Mouse (Mus musculus): Measurements from ENCODE around the gene 1700024P04Rik. TPM values are rescaled to one million over a fixed set of nuclear protein-coding genes. Genes with fewer than 3 reads are reported as not detected.
"Not testable (repeated sequence)": the region's sequence is repeated elsewhere in the genome, so short reads cannot be mapped to it uniquely, and the experiment has no call there.

1700024P04Rik gene
- polyA plus RNA-seq, 1 experiment from 2014 or later: not detected

GRCm38 (mm10) chr13:99006389-99007099 is 22.2 kb upstream of the 1700024P04Rik start:
- 91% methylated on average over 17 of the region's 17 CpGs for WGBS

DNA sequence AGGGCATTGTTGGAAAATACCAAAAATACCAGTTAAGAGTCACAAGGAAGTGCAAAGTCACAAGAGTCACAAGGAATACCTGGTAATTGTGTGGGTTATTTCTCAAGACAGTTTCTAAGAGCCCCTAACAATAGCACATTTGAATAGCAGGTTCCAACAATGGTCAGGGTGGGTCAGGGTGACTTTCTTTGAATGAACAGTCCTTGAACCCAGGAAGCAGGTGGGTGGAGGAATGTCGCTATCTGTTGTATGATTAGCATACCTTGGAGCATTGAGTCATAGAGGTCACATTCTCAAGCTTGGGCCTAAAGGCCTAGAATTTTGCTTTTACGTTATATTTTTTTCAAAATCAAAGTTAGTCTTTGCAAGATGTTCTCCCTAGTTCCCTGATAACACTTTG is 17.3 kb upstream of the 1700024P04Rik start:
- not testable (repeated sequence) for ATAC-seq (ENCODE audit: low FRiP score); H3K4me3 ChIP-seq (replicated peaks); H3K9me3 ChIP-seq; H3K27ac ChIP-seq; H3K9ac ChIP-seq; H3K36me3 ChIP-seq (replicated peaks); H3K4me2 ChIP-seq; H3K4me1 ChIP-seq; H3K27me3 ChIP-seq
- WGBS: 91% methylated on average over 2 of the region's 2 CpGs

More at GRCm38 (mm10) chr13:99006389-99007099, 22.2 kb upstream of the 1700024P04Rik start:
- Histone ChIP-seq H3K9me3 (peaks cover 6% of the 10 kb centered on the region; the same call in 1 of the 2 replicates), H3K4me1 (no peaks in the 10 kb centered on the region), H3K4me3 (replicated peaks) (no peak overlapping the region), H3K27ac (no peak overlapping the region), H3K9ac (no peak overlapping the region), H3K36me3 (replicated peaks) (no peaks in the 10 kb centered on the region), H3K4me2 (no peak overlapping the region), H3K27me3 (no peaks in the 10 kb centered on the region)
- no peak for ATAC-seq (ENCODE audit: low FRiP score)

- H3K9me3 ChIP-seq: no peaks in the 10 kb centered on the region
- no peaks in the 10 kb centered on the region for H3K27me3 ChIP-seq
- no peaks in the 10 kb centered on the region for H3K36me3 ChIP-seq (replicated peaks)
- no peak overlapping the region for H3K27ac ChIP-seq
- 69% methylated on average over 5 of the region's 5 CpGs for WGBS
- H3K9ac ChIP-seq: no peak overlapping the region
- H3K4me2 ChIP-seq: no peak overlapping the region
- no peak overlapping the region for H3K4me3 ChIP-seq (replicated peaks)
- no peaks in the 10 kb centered on the region for H3K4me1 ChIP-seq
- no peak for ATAC-seq (ENCODE audit: low FRiP score)
Measured at GRCm38 (mm10) chr13:98997025-98997424, 12.7 kb upstream of the 1700024P04Rik start.

- Histone ChIP-seq H3K27me3 (no peaks in the 10 kb centered on the region), H3K4me2 (no peak overlapping the region), H3K27ac (no peak overlapping the region), H3K4me1 (no peaks in the 10 kb centered on the region), H3K9me3 (no peaks in the 10 kb centered on the region), H3K4me3 (replicated peaks) (no peak overlapping the region), H3K36me3 (replicated peaks) (no peaks in the 10 kb centered on the region), H3K9ac (no peak overlapping the region)
- 86% methylated on average over 4 of the region's 4 CpGs for WGBS
- no peak for ATAC-seq (ENCODE audit: low FRiP score)
Measured at GRCm38 (mm10) chr13:98977070-98977785, 7.1 kb downstream of the 1700024P04Rik start.

GRCm38 (mm10) chr13:98976022-98976421 is 8.3 kb downstream of the 1700024P04Rik start:
- not testable (repeated sequence) for H3K4me3 ChIP-seq (replicated peaks); H3K27ac ChIP-seq; H3K36me3 ChIP-seq (replicated peaks); H3K4me2 ChIP-seq; ATAC-seq (ENCODE audit: low FRiP score); H3K27me3 ChIP-seq; H3K9me3 ChIP-seq; H3K4me1 ChIP-seq; H3K9ac ChIP-seq
- 59% methylated on average over 3 of the region's 3 CpGs for WGBS

DNA sequence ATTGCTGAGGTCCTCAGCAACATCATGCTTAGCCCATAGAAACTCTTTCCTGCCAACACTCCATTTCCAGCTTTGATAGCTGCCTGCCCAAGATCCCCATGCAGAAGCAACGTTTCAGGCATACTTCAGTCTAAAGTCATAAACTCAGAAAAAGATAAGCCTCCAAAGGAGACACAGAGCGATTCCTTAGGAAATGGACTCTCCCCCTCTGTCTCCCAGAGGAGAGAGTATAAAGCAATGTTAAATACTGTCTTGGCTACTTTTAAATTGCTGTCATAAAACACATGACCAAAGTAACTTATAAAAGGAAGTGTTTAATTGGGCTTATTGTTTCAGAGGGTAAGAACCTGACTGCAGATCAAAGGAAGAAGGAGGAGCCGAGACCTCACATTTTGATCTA is 12.3 kb downstream of the 1700024P04Rik start:
- H3K4me1 ChIP-seq: no peaks in the 10 kb centered on the region
- no peak for ATAC-seq (ENCODE audit: low FRiP score)

GRCm38 (mm10) chr13:98971641-98972040 is 12.7 kb downstream of the 1700024P04Rik start:
- Histone ChIP-seq H3K4me2 (no peak overlapping the region), H3K36me3 (replicated peaks) (no peaks in the 10 kb centered on the region), H3K27me3 (0 out of 2 replicates have a peak, but pooled peaks cover 2% of the 10 kb centered on the region), H3K27ac (no peak overlapping the region), H3K4me3 (replicated peaks) (no peak overlapping the region), H3K4me1 (no peaks in the 10 kb centered on the region), H3K9me3 (no peaks in the 10 kb centered on the region), H3K9ac (no peak overlapping the region)
- no peak for ATAC-seq (ENCODE audit: low FRiP score)
- whole genome bisulfite sequencing: 73% methylated on average over 5 of the region's 5 CpGs

More for the DNA sequence above, 12.3 kb downstream of the 1700024P04Rik start:
- 87% methylated on average over 3 of the region's 3 CpGs for WGBS
- no peak overlapping the region for H3K9ac ChIP-seq
- H3K36me3 ChIP-seq (replicated peaks): no peaks in the 10 kb centered on the region
- 0 out of 2 replicates have a peak, but pooled peaks cover 2% of the 10 kb centered on the region for H3K27me3 ChIP-seq
- H3K4me2 ChIP-seq: no peak overlapping the region
- no peaks in the 10 kb centered on the region for H3K9me3 ChIP-seq
- H3K27ac ChIP-seq: no peak overlapping the region
- H3K4me3 ChIP-seq (replicated peaks): no peak overlapping the region

GRCm38 (mm10) chr13:98968517-98968916 is 15.8 kb downstream of the 1700024P04Rik start:
- Histone ChIP-seq H3K9ac (no peak overlapping the region), H3K36me3 (replicated peaks) (no peaks in the 10 kb centered on the region), H3K4me1 (no peaks in the 10 kb centered on the region), H3K27me3 (0 out of 2 replicates have a peak, but pooled peaks cover 2% of the 10 kb centered on the region), H3K4me3 (replicated peaks) (no peak overlapping the region), H3K9me3 (no peaks in the 10 kb centered on the region), H3K4me2 (no peak overlapping the region), H3K27ac (no peak overlapping the region)
- ATAC-seq (ENCODE audit: low FRiP score): no peak
- WGBS: 80% methylated on average over 4 of the region's 4 CpGs

DNA sequence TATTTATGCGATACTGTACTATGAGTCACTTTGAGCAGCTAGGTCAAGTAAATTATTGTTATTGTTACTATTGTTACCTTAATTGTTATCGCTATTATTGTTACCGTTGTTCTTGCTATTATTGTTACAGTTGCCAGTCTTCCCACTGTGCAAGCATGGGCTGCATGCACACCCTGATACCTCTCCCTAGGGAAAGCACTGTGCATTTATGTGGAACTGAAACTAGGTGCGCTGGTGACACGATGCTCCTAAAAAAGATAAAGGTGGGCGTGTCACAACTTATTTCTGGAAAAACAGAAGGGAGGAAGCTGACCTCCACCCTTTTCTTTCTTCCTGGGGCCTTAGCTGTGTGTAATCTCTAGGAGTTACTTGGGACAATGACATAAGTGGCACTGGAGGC is 16.4 kb downstream of the 1700024P04Rik start:
- H3K9ac ChIP-seq: no peak overlapping the region
- no peak overlapping the region for H3K4me3 ChIP-seq (replicated peaks)
- 0 out of 2 replicates have a peak, but pooled peaks cover 2% of the 10 kb centered on the region for H3K27me3 ChIP-seq
- no peak for ATAC-seq (ENCODE audit: low FRiP score)
- no peaks in the 10 kb centered on the region for H3K4me1 ChIP-seq
- H3K36me3 ChIP-seq (replicated peaks): no peaks in the 10 kb centered on the region
- WGBS: 94% methylated on average over 6 of the region's 6 CpGs
- no peaks in the 10 kb centered on the region for H3K9me3 ChIP-seq
- no peak overlapping the region for H3K27ac ChIP-seq
- H3K4me2 ChIP-seq: no peak overlapping the region

DNA sequence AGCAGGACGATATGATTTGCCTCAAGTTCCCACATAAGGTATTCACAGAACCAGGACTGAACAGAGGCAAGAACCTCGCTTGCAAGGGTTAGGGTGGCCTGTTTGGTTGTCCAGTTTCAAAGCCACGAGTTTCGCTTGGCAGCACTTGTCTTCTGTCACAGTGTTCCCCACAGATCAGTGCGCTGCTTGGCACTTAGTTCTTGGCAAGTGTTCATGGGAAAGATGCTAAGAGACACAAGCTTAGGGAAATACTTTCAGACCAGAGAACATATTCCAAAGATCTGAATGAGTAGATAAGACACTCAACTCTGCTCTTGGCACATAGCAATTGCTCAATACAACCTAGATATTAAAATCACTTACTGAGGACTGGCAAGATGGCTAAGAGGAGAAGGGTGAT is 17.8 kb downstream of the 1700024P04Rik start:
- Histone ChIP-seq H3K9ac (no peak overlapping the region), H3K4me1 (no peaks in the 10 kb centered on the region), H3K4me2 (no peak overlapping the region), H3K27me3 (0 out of 2 replicates have a peak, but pooled peaks cover 2% of the 10 kb centered on the region), H3K27ac (no peak overlapping the region), H3K4me3 (replicated peaks) (no peak overlapping the region), H3K36me3 (replicated peaks) (no peaks in the 10 kb centered on the region), H3K9me3 (no peaks in the 10 kb centered on the region)
- WGBS: 92% methylated on average over 5 of the region's 5 CpGs
- no peak for ATAC-seq (ENCODE audit: low FRiP score)

GRCm38 (mm10) chr13:98963612-98964011 is 20.8 kb downstream of the 1700024P04Rik start:
- Histone ChIP-seq H3K9ac (no peak overlapping the region), H3K4me2 (no peak overlapping the region), H3K9me3 (no peaks in the 10 kb centered on the region), H3K36me3 (replicated peaks) (no peaks in the 10 kb centered on the region), H3K4me3 (replicated peaks) (no peak overlapping the region), H3K27ac (no peak overlapping the region), H3K4me1 (no peaks in the 10 kb centered on the region), H3K27me3 (no peaks in the 10 kb centered on the region)
- ATAC-seq (ENCODE audit: low FRiP score): no peak
- 92% methylated on average over 1 of the region's 1 CpGs for WGBS

DNA sequence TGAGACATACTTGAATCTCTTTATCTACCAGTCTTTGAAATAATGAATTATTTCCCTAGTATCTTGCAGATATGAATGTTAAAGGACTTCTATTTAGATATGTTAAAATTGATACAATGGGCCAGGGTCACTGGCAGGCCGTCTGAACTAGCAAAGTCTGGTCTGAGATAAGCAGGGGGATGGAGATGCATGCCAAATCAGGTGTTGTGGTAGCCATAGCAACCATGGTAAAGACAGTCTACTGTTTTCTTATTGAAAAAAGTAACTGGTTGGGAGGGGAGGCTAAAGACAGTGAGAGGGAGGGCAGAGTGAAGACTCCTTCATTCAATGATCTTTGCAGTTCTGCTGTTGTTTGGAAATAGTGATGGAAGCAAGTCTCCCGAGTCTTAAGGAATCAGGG is 26.2 kb downstream of the 1700024P04Rik start:
- WGBS: 38% methylated on average over 2 of the region's 2 CpGs
- peaks cover 13% of the 10 kb centered on the region; the same call in 1 of the 2 replicates for H3K4me1 ChIP-seq
- no peak overlapping the region for H3K4me2 ChIP-seq
- H3K9me3 ChIP-seq: no peaks in the 10 kb centered on the region
- no peaks in the 10 kb centered on the region for H3K36me3 ChIP-seq (replicated peaks)
- ATAC-seq (ENCODE audit: low FRiP score): no peak
- H3K27me3 ChIP-seq: no peaks in the 10 kb centered on the region
- no peak overlapping the region for H3K27ac ChIP-seq
- H3K4me3 ChIP-seq (replicated peaks): no peak overlapping the region
- H3K9ac ChIP-seq: no peak overlapping the region

Measured in forebrain, embryonic 12.5 days (tissue).